Mouse (Mus musculus): ENCODE measurements around the gene Fundc2.
A peak's percentile ranks its signal among the peaks of the same experiment; 100 is the strongest.

Gene Fundc2

GRCm38 (mm10) chrX:75382195-75382771 is at the start of gene Fundc2, which contains the start of gene F8:
Gene Fundc2, plus strand, starts transcription at chrX:75382399.
Gene F8, minus strand, starts transcription at chrX:75382615.
- peak; percentile 93 for DNase-seq (ENCODE audit: low read depth)

DNA sequence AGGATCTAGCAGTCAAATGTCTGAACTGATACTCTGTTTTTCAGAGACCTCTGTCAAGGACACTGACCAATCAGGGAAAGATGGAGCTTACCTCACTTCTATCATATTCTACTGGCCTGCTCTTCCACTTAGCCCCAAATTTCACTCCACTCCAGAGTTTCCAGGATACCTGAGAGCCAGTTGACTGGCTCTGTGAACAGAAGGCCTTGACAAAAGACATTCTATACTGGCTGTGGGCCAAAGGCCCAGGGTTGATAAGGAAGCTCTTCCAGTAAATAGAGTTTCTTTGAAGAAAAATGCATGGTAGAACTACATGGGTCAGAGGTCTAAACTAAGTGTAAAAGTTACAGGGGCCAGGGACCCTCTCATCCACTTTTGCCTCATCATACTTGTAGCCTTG is 12.0 kb upstream of the Fundc2 start:
- peak; percentile 40 for DNase-seq (ENCODE audit: low read depth)

- DNase-seq (ENCODE audit: low read depth): no peak
Measured at GRCm38 (mm10) chrX:75372666-75373425, 9.4 kb upstream of the Fundc2 start.

DNA sequence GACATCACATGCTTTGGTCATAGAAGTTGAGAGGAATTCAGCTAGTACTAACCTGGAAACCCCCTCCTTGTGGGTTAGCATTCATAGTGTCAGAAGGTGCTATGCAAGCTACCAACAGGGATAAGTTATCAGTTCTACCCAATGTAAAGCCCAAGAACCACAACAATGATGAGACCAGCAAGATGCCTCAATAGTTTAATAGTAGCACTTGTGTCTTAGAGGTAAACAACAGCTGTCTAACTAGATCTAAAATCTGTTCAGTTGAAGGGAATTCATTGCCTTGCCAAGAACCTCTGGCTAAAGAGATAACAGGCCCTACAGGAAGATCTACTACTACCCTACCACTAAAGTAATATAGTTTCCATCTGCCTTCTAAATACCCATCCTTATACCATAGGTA is 5.4 kb upstream of the Fundc2 start:
- no peak for DNase-seq (ENCODE audit: low read depth)

GRCm38 (mm10) chrX:75381176-75381575 is 1.0 kb upstream of the Fundc2 start:
- DNase-seq (ENCODE audit: low read depth): peak; percentile 62

DNA sequence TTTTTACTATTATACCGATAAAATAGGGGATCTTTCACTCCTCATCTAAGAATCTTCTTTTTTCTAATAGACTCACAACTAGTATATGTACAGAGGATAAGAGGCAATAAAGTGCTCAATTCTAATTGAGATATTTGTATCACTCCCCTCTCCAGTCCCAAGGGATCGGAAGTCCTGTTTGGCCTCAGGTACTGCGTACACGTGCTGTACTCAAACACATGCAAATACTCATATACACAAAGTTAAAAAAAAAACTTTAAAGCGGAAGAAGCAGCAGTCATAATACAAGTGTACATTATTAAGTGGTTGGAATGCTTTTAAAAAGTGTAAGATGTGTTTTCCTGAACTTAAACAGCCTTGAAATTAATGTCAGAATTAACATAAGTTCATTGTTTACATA is 500 bp upstream of the Fundc2 start:
- no peak for DNase-seq (ENCODE audit: low read depth)

DNA sequence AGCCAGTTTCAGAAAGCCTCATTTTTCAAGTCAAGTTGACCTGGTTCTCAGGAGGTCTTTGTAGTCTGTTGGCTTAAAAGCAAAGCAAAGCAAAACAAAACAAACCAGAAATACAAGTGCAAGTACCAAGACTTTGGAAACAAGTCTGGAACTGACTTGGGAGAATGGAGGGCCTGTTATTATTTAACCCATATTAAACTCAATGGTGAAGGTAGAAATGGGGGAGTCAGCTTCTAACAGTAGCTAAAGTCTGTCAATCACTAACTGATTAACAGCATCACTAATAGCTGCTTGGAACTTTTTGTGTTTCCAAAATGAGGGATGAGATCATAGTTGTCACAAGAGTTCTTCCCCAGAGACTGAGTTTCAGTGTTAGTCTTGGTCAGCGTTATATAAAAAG is 17.3 kb downstream of the Fundc2 start:
- no peak for DNase-seq (ENCODE audit: low read depth)

DNA sequence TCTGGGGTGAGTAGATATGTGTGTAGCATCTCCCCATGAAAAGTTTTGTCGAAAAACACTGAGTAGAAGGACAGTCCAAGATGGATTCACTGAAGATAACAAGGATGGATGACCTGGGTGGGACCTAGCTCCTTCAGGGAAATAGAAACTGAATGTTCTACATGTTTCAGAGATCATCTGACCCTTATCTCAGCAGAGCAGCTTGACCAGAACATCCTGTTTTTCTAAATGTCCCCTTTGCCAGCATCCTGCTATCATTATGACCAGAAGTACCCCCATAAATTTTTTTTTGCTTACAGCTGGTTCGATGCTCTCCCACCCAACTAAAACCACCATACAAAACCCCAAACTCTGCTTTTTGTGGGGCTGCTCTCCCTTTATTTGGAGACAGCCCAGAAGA is 20.5 kb downstream of the Fundc2 start:
- DNase-seq (ENCODE audit: low read depth): peak; percentile 88

- no peak for DNase-seq (ENCODE audit: low read depth)
Measured at GRCm38 (mm10) chrX:75403350-75403749, 21.2 kb downstream of the Fundc2 start.

- DNase-seq (ENCODE audit: low read depth): no peak
Measured at GRCm38 (mm10) chrX:75409711-75410110, 27.5 kb downstream of the Fundc2 start.

- peak; percentile 93 for DNase-seq (ENCODE audit: low read depth)
Measured at GRCm38 (mm10) chrX:75415936-75416785, 34.0 kb downstream of the Fundc2 start, which contains the start of the genes Cmc4, Mtcp1 and Brcc3. Gene Cmc4, minus strand, starts transcription at chrX:75416584. Gene Mtcp1, minus strand, starts transcription at chrX:75416588. Gene Brcc3, plus strand, starts transcription at chrX:75416628.
